Comparison of ENCODE assay signal across 18 mouse cellular contexts in the genomic region with DNA sequence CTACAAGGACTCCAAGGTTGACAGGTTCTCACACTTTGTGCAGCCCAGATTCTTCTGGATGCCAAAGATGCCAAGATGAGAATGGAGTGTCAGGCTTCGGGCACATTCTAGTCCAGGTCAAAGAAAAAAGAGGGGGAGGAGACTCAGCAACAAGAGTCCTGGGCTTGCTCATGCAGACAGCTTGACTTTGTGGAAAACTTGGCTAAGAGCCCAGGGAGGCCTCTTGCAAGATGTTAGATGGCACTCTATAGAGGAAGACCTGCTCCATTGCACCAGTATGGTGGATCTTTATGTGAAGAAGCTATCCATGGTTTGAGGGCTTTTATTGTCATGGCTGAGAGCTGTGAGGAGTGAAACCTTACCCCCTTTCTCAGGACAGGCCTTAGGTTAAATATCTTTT.
DNase-seq lines count a peak whose midpoint lies in the region; ATAC-seq lines count a peak whose summit lies in the region.
"Had no signal": no experiment of that assay in that cellular context is flagged by ENCODE, and none has a peak within 500 bp of the region (broad histone marks: within the 10 kb centered on the region; RNA-seq: fewer than 3 reads in every experiment).

No protein-coding gene starts in this region.

- H3K27me3 ChIP-seq in intestine, embryonic 16.5 days (replicated peaks; ENCODE audit: control insufficient read depth, insufficient read depth, low read length), result no peaks in the 10 kb centered on the region
- no peaks in the 10 kb centered on the region for H3K27me3 ChIP-seq in intestine, embryonic 15.5 days (replicated peaks)
- no peaks in the 10 kb centered on the region for H3K27me3 ChIP-seq in midbrain, embryonic 11.5 days (ENCODE audit: control insufficient read depth, insufficient read depth, low read length)
- no peaks in the 10 kb centered on the region for H3K27me3 ChIP-seq in midbrain, embryonic 15.5 days (replicated peaks)
- H3K27me3 ChIP-seq: forebrain, embryonic 13.5 days had no signal

- no peak overlapping the region for H3K27ac ChIP-seq in intestine, embryonic 16.5 days (ENCODE audit: low read length)
- no peak overlapping the region for H3K27ac ChIP-seq in intestine, embryonic 15.5 days
- no peak overlapping the region for H3K27ac ChIP-seq in midbrain, embryonic 11.5 days (ENCODE audit: low read depth, low read length)
- no peak overlapping the region for H3K27ac ChIP-seq in midbrain, embryonic 15.5 days
- H3K27ac ChIP-seq: forebrain, embryonic 13.5 days; heart, embryonic 10.5 days; hindbrain, embryonic 10.5 days; left cerebral cortex, adult 2 months; macrophage had no signal

- ATAC-seq in intestine, embryonic 16.5 days, result 0 out of 2 replicates have a peak, but pooled peaks have one; percentile 16
- ATAC-seq in intestine, embryonic 15.5 days, result no peak
- ATAC-seq in midbrain, embryonic 11.5 days (ENCODE audit: low FRiP score), result no peak
- no peak for ATAC-seq in midbrain, embryonic 15.5 days (replicated peaks)
- ATAC-seq: forebrain, embryonic 13.5 days; liver, postnatal 0 days had no signal

- H3K9me3 ChIP-seq in intestine, embryonic 16.5 days (ENCODE audit: control insufficient read depth, low read length), result no peaks in the 10 kb centered on the region
- H3K9me3 ChIP-seq in intestine, embryonic 15.5 days, result no peaks in the 10 kb centered on the region
- no peaks in the 10 kb centered on the region for H3K9me3 ChIP-seq in midbrain, embryonic 11.5 days (ENCODE audit: control insufficient read depth, low read length)
- no peaks in the 10 kb centered on the region for H3K9me3 ChIP-seq in midbrain, embryonic 15.5 days
- H3K9me3 ChIP-seq: forebrain, embryonic 13.5 days; heart, embryonic 10.5 days; hindbrain, embryonic 10.5 days had no signal

- peak; percentile 27 to 34 for DNase-seq in cerebellum, postnatal 14 days
- DNase-seq in cerebellum, adult 8-10 months, result no peak
- DNase-seq in midbrain, embryonic 11.5 days (ENCODE audit: low spot score, missing footprints), result peak; percentile 56
- DNase-seq in Muller cell, postnatal 12 days (ENCODE audit: inconsistent ontology term), result no peak
- DNase-seq: adrenal gland, postnatal 10 days; gastrocnemius, postnatal 10 days; kidney, adult 18-20 months; layer of hippocampus, adult 9-11 months; liver, postnatal 0 days; thymus, postnatal 25 days had no signal

- WGBS in intestine, embryonic 16.5 days, result 67% methylated on average over 1 of the region's 1 CpGs
- WGBS in intestine, embryonic 15.5 days, result 41% methylated on average over 1 of the region's 1 CpGs
- WGBS in midbrain, embryonic 11.5 days, result 77% methylated on average over 1 of the region's 1 CpGs
- WGBS in midbrain, embryonic 15.5 days, result 88% methylated on average over 1 of the region's 1 CpGs

- H3K4me2 ChIP-seq in intestine, embryonic 16.5 days (ENCODE audit: low read depth, low read length), result no peak overlapping the region
- H3K4me2 ChIP-seq in intestine, embryonic 15.5 days (replicated peaks), result no peak overlapping the region
- H3K4me2 ChIP-seq in midbrain, embryonic 11.5 days, result no peak overlapping the region
- H3K4me2 ChIP-seq in midbrain, embryonic 15.5 days, result no peak overlapping the region
- H3K4me2 ChIP-seq: forebrain, embryonic 13.5 days had no signal

- no peaks in the 10 kb centered on the region for H3K4me1 ChIP-seq in intestine, embryonic 16.5 days (ENCODE audit: control insufficient read depth, insufficient read depth, low read length)
- H3K4me1 ChIP-seq in intestine, embryonic 15.5 days (replicated peaks), result no peaks in the 10 kb centered on the region
- no peaks in the 10 kb centered on the region for H3K4me1 ChIP-seq in midbrain, embryonic 11.5 days (ENCODE audit: control insufficient read depth, insufficient read depth, low read length)
- no peaks in the 10 kb centered on the region for H3K4me1 ChIP-seq in midbrain, embryonic 15.5 days
- H3K4me1 ChIP-seq: forebrain, embryonic 13.5 days; heart, embryonic 10.5 days; hindbrain, embryonic 10.5 days had no signal

- no peak overlapping the region for H3K9ac ChIP-seq in intestine, embryonic 16.5 days (ENCODE audit: low read depth, low read length)
- H3K9ac ChIP-seq in intestine, embryonic 15.5 days, result no peak overlapping the region
- no peak overlapping the region for H3K9ac ChIP-seq in midbrain, embryonic 11.5 days (ENCODE audit: low read length)
- no peak overlapping the region for H3K9ac ChIP-seq in midbrain, embryonic 15.5 days
- H3K9ac ChIP-seq: forebrain, embryonic 13.5 days; liver, postnatal 0 days had no signal

- no peaks in the 10 kb centered on the region for H3K36me3 ChIP-seq in intestine, embryonic 16.5 days (ENCODE audit: control insufficient read depth, insufficient read depth, low read length)
- H3K36me3 ChIP-seq in intestine, embryonic 15.5 days, result no peaks in the 10 kb centered on the region
- H3K36me3 ChIP-seq in midbrain, embryonic 11.5 days (ENCODE audit: control insufficient read depth, insufficient read depth, low read length), result no peaks in the 10 kb centered on the region
- no peaks in the 10 kb centered on the region for H3K36me3 ChIP-seq in midbrain, embryonic 15.5 days (replicated peaks)
- H3K36me3 ChIP-seq: heart, embryonic 10.5 days; hindbrain, embryonic 10.5 days had no signal

- H3K4me3 ChIP-seq in intestine, embryonic 16.5 days (ENCODE audit: low read length), result no peak overlapping the region
- H3K4me3 ChIP-seq in intestine, embryonic 15.5 days (replicated peaks), result no peak overlapping the region
- H3K4me3 ChIP-seq in midbrain, embryonic 11.5 days (ENCODE audit: low read depth, low read length), result no peak overlapping the region
- no peak overlapping the region for H3K4me3 ChIP-seq in midbrain, embryonic 15.5 days
- H3K4me3 ChIP-seq: forebrain, embryonic 13.5 days; heart, embryonic 10.5 days; hindbrain, embryonic 10.5 days; left cerebral cortex, adult 2 months had no signal

Comparison
In these comparisons a context has a peak if more than half of its experiments do, and no peak if none do; other contexts are left out.
1. DNase-seq: peak in cerebellum, postnatal 14 days (2 of 2) and midbrain, embryonic 11.5 days (single experiment); none in cerebellum, adult 8-10 months (single experiment) and Muller cell, postnatal 12 days (single experiment).